Mouse (Mus musculus) lung, postnatal 25 days (tissue): ENCODE data around the gene Atxn7.

Experiments used
- DNase-seq: peaks from one replicate; pipeline ENCODE4 v3.0.0; 2022; ENCODE audit warnings: low spot score

Gene Atxn7

GRCm38 (mm10) chr14:14064486-14065141, 103.4 kb downstream of the Atxn7 start:
- peak; percentile 87 for DNase-seq

GRCm38 (mm10) chr14:14065142-14065498, 103.9 kb downstream of the Atxn7 start:
- no peak for DNase-seq

DNA sequence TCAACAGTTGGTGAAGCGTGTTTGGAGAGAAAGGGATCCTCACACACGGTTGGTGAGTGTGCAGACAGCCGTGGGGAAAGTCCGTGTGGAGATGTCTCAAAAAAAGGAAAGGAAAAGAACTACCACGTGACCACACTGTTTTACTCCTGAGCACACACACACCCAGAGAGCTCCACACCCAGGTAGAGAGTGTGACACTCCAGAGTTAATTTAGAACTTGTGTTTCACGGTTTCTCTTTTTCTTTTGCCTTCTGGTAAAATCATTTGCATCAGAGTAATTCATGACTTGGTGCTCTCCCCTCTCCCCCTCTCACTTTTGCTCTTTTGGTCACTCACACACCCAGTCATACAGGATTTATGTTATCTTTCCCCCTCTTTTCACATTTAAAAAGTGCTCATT, 105.0 kb downstream of the Atxn7 start:
- DNase-seq: no peak

GRCm38 (mm10) chr14:14067648-14068472, 106.6 kb downstream of the Atxn7 start:
- DNase-seq: peak; percentile 77

DNA sequence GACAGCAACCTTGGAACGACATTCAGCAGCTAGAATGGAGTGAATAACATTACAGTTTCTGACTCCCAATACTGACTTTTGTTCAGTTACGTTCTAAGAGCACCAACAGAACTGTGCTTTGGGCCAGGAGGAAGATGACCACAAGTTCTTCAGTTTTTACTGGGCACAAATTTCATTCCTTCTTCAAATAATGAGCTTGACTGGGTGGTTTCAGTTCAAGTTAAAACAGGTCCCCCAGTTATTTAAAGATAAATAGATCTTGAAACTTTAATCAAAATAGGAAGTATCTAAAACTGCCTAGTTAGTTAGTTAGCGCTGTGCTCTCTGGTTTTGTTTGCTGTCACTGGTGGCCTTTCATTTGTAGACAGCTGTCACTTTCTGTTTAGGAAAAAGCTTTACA, 107.3 kb downstream of the Atxn7 start:
- no peak for DNase-seq

- no peak for DNase-seq
Measured at GRCm38 (mm10) chr14:14070541-14071315, 109.5 kb downstream of the Atxn7 start.

GRCm38 (mm10) chr14:14071456-14071855, 110.2 kb downstream of the Atxn7 start:
- DNase-seq: peak; percentile 49

DNA sequence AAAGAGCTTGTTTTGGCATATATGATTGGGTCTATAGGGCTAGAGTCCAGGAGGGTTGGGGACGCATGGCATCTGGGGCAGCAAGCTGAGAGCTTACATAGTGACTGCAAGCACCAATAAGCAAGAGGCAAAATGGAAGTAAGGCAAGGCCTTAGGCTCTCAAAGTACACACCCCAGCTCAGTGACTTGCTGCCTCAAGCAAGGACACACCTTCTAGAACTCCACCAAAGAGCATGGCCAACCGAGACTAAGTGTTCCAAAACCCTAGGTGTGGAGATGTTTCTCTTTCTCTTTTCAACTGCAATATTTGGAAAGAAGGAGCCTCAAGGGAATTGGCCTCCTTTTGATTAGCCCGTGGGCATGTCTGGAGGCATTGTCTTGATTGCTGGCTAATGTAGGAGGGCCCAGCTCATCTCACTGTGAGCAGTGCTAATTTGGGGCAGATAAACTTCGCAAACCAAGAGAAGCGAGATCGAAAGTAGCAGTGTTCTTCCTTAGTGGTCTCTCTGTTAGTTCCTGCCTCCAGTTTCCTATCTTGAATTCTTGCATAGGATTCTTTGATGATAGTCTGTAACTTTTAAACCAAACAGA, 119.5 kb downstream of the Atxn7 start:
- DNase-seq: no peak

DNA sequence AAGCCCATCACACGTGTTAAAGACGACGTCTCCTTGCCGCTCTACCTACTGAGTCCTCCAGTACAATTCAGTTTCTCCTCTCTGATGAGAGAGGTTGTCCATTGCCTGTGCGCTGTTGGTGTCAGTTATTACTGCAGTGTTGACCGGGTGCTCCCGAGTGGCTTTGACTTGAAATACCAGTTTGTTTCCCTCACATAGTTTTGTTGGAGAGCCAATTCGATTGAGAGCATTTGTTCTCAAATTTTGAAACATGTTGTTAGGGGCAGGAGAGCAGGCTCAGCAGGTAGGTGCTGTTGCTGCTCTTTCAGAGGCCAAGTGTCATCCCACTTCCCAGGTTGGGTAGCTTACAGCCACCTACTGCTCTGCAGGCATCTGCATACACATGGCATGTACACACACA, 122.6 kb downstream of the Atxn7 start:
- DNase-seq: peak; percentile 52

GRCm38 (mm10) chr14:14086711-14087263, 125.5 kb downstream of the Atxn7 start:
- no peak for DNase-seq

GRCm38 (mm10) chr14:14087348-14087747, 126.1 kb downstream of the Atxn7 start:
- no peak for DNase-seq

GRCm38 (mm10) chr14:14088016-14088791, 127.0 kb downstream of the Atxn7 start:
- no peak for DNase-seq

GRCm38 (mm10) chr14:14090571-14090970, 129.3 kb downstream of the Atxn7 start:
- no peak for DNase-seq

- peak; percentile 88 for DNase-seq
Measured at GRCm38 (mm10) chr14:14098330-14098980, 137.2 kb downstream of the Atxn7 start.

- DNase-seq: no peak
Measured at GRCm38 (mm10) chr14:14100773-14101280, 139.6 kb downstream of the Atxn7 start.

DNA sequence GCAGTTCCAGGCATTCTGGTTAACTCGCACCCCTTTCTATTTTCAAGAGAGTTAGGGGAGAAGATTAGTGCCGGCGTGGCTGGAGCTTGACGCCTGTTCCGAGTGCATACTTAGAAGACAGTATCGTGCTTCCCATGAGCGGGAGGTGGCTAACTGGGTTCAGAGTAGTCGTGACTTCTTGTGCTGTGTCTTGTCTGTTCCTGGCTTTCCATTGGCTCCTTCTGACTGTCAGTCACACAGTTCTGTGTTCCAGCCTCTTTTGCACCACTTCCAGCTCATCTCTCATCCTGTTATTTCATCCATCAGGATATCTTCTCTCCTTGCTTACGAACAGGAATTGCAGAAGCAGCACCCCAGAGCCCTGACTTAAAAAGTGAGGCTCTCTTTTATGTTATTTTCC, 140.1 kb downstream of the Atxn7 start:
- DNase-seq: no peak

GRCm38 (mm10) chr14:14104213-14104929, 143.1 kb downstream of the Atxn7 start:
- no peak for DNase-seq

GRCm38 (mm10) chr14:14104930-14105318, 143.7 kb downstream of the Atxn7 start:
- no peak for DNase-seq

DNA sequence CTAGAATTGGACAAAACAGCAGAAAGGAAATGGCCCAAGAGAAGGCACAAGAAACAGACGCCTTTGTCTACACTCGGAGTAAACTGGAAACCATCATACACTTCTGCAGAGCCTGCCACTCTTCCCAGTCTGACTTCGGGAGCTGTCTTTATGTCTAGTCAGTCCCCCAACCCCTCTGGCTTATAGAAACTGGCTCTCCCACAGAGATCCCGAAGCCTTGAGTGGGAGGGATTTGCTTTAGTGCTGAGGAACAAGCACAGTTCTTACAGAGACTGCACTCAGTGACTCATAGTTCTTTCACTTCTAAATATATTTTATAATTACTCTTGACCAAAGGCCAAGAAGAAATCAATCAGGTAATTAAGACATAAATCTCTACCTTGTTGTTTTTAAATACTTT, 149.5 kb downstream of the Atxn7 start:
- no peak for DNase-seq
